11 mouse cellular contexts compared by ENCODE assay signal in the genomic region with DNA sequence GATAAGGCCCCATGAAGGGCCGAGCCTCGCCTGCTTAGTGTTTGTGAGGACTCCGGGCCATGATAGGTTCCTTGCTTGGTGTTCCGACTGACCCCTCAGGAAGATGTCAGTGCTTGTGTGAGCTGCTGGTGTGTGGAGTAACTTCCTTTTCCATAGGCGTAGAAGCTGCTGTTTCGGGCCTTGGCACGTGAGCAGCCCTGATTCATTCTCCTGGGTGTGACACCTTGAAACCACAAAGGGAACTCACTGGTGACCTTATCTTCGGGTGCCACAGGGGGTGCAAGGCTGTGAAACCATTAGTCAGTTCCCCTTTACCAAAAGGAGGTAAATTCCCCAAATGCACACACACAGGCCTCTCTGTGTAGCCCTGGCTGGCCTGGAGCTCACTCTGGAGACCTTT. TPM values are rescaled to one million over a fixed set of nuclear protein-coding genes. Genes with fewer than 3 reads are reported as not detected.
A peak's percentile ranks its signal among the peaks of the same experiment; 100 is the strongest.
DNase-seq lines count a peak whose midpoint lies in the region; ATAC-seq and TF ChIP-seq lines count a peak whose summit lies in the region.
"Had no signal": no experiment of that assay in that cellular context is flagged by ENCODE, and none has a peak within 500 bp of the region (broad histone marks: within the 10 kb centered on the region; RNA-seq: fewer than 3 reads in every experiment).

No protein-coding gene starts in this region.

- DNase-seq in B cell, adult 2 months: peak; percentile 83 to 87
- DNase-seq in G1E (ENCODE audit: low spot score): peak; percentile 77
- DNase-seq in kidney, adult 8-10 months: no peak
- no peak for DNase-seq in forebrain, postnatal 0 days
- DNase-seq: thymus, postnatal 36 days had no signal

- H3K4me2 ChIP-seq in intestine, postnatal 0 days (replicated peaks; ENCODE audit: low read depth): no peak overlapping the region
- no peak overlapping the region for H3K4me2 ChIP-seq in forebrain, postnatal 0 days (ENCODE audit: low read depth)

- H3K27ac ChIP-seq in intestine, postnatal 0 days (ENCODE audit: low read depth, low read length): no peak overlapping the region
- no peak overlapping the region for H3K27ac ChIP-seq in forebrain, postnatal 0 days (ENCODE audit: low read depth, low read length)
- H3K27ac ChIP-seq: midbrain, embryonic 10.5 days had no signal

- no peaks in the 10 kb centered on the region for H3K27me3 ChIP-seq in G1E (ENCODE audit: insufficient read depth, low read length)
- H3K27me3 ChIP-seq in intestine, postnatal 0 days (replicated peaks; ENCODE audit: control insufficient read depth, insufficient read depth, low read length): no peaks in the 10 kb centered on the region
- no peaks in the 10 kb centered on the region for H3K27me3 ChIP-seq in forebrain, postnatal 0 days (ENCODE audit: insufficient read depth, low read length)

- H3K9ac ChIP-seq in intestine, postnatal 0 days (ENCODE audit: low read depth, low read length): no peak overlapping the region
- no peak overlapping the region for H3K9ac ChIP-seq in forebrain, postnatal 0 days

- H3K4me3 ChIP-seq in G1E (ENCODE audit: low read depth, low read length): peak overlapping the region; percentile 34; the same call in 1 of the 2 replicates
- H3K4me3 ChIP-seq in intestine, postnatal 0 days (ENCODE audit: low read depth, low read length): no peak overlapping the region
- no peak overlapping the region for H3K4me3 ChIP-seq in forebrain, postnatal 0 days (ENCODE audit: low read depth, low read length)
- H3K4me3 ChIP-seq: erythroblast, embryonic 14.5 days; midbrain, embryonic 10.5 days had no signal

- H3K9me3 ChIP-seq in G1E (replicated peaks): peaks cover 11% of the 10 kb centered on the region
- H3K9me3 ChIP-seq in intestine, postnatal 0 days (ENCODE audit: control insufficient read depth): no peaks in the 10 kb centered on the region
- H3K9me3 ChIP-seq in forebrain, postnatal 0 days (ENCODE audit: low read length): no peaks in the 10 kb centered on the region
- H3K9me3 ChIP-seq: midbrain, embryonic 10.5 days had no signal

- WGBS in intestine, postnatal 0 days: 83% methylated on average over 8 of the region's 8 CpGs
- 88% methylated on average over 8 of the region's 8 CpGs for WGBS in forebrain, postnatal 0 days

- no peak for TF ChIP-seq CTCF in G1E (IDR thresholded peaks at IDR 0.05; ENCODE audit: low read depth, low read length)
- TF ChIP-seq CTCF in intestine, postnatal 0 days (IDR thresholded peaks at IDR 0.05; ENCODE audit: low read depth): no peak
- TF ChIP-seq CTCF in forebrain, postnatal 0 days (IDR thresholded peaks at IDR 0.05; ENCODE audit: low read depth): no peak

- peaks cover 60% of the 10 kb centered on the region for H3K4me1 ChIP-seq in G1E (ENCODE audit: insufficient read depth, low read depth, low read length)
- H3K4me1 ChIP-seq in intestine, postnatal 0 days (replicated peaks; ENCODE audit: control insufficient read depth, insufficient read depth, low read length): no peaks in the 10 kb centered on the region
- H3K4me1 ChIP-seq in forebrain, postnatal 0 days (ENCODE audit: insufficient read depth): no peaks in the 10 kb centered on the region
- H3K4me1 ChIP-seq: midbrain, embryonic 10.5 days had no signal

- peak; percentile 78 for ATAC-seq in G1E (ENCODE audit: extremely low read depth, insufficient number of reproducible peaks, low FRiP score, poor library complexity, severe bottlenecking)
- ATAC-seq in hematopoietic stem cell, adult 5-6 weeks (replicated peaks in 1 of 2; ENCODE audit: insufficient read depth in 1 of 2, low FRiP score in 2 of 2, low TSS enrichment in 1 of 2, low read depth in 1 of 2, poor library complexity in 2 of 2, severe bottlenecking in 2 of 2): peak; percentile 93 to 96
- ATAC-seq in megakaryocyte, adult 5-6 weeks (ENCODE audit: poor library complexity, severe bottlenecking): peak; percentile 93
- ATAC-seq in intestine, postnatal 0 days: no peak
- no peak for ATAC-seq in forebrain, postnatal 0 days
- ATAC-seq: activated CD4-positive, CD25-positive, alpha-beta regulatory T cell, adult 4 months had no signal

- H3K36me3 ChIP-seq in G1E (replicated peaks): peaks cover 81% of the 10 kb centered on the region
- H3K36me3 ChIP-seq in intestine, postnatal 0 days (ENCODE audit: control insufficient read depth, insufficient read depth): peaks cover 11% of the 10 kb centered on the region; the same call in 1 of the 2 replicates
- peaks cover 13% of the 10 kb centered on the region for H3K36me3 ChIP-seq in forebrain, postnatal 0 days (ENCODE audit: insufficient read depth)

RNA-seq across cellular contexts. Expression of a gene that starts 43.0 kb away (rescaled TPM):
- total RNA-seq in G1E (2014; fragmentation: Nextera tagmentation) (95.2 and 107 TPM in 2 replicates), G1E (2017) (46.8 and 51.0 TPM in 2 replicates)
- 62.8 and 70.0 TPM in 2 replicates for polyA plus RNA-seq in G1E (2012)
- total RNA-seq in hematopoietic stem cell, adult 5-6 weeks (2017): 20.6 and 22.6 TPM in 2 replicates
- total RNA-seq in megakaryocyte, adult 5-6 weeks (2015): 57.9 and 69.2 TPM in 2 replicates
- total RNA-seq in megakaryocyte, adult 5-6 weeks (2017): 73.5 and 121 TPM in 2 replicates
- 68.4 and 69.0 TPM in 2 replicates for polyA plus RNA-seq in intestine, postnatal 0 days (2015; fragmentation: Nextera tagmentation; extraction: Ambion mirVana)
- total RNA-seq in forebrain, postnatal 0 days (2014; rRNA removed): 16.5 and 17.5 TPM in 2 replicates
- polyA plus RNA-seq in forebrain, postnatal 0 days (2015; fragmentation: Nextera tagmentation; extraction: Ambion mirVana): 26.0 and 53.4 TPM in 2 replicates

Comparison
In these comparisons a context has a peak if more than half of its experiments do, and no peak if none do; other contexts are left out.
1. DNase-seq: peak in B cell, adult 2 months (2 of 2) and G1E (single experiment); none in kidney, adult 8-10 months (0 of 2) and forebrain, postnatal 0 days (single experiment).
2. ATAC-seq: peak in G1E (single experiment), hematopoietic stem cell, adult 5-6 weeks (2 of 2) and megakaryocyte, adult 5-6 weeks (single experiment); none in intestine, postnatal 0 days (single experiment) and forebrain, postnatal 0 days (single experiment).